Mouse (Mus musculus) spleen, postnatal 10 days (tissue): ENCODE measurements around the gene Synm.

Experiments used
- DNase-seq, 2 experiments: peaks; one replicate each; pipeline ENCODE4 v3.0.0; 2021 to 2022; ENCODE audit warnings: low spot score in 2 of 2

Gene Synm

GRCm38 (mm10) chr7:67759629-67759995 lies at the start of gene Synm:
TSS of gene Synm (minus strand) at chr7:67759742.
- peak; percentile 52 to 75 for DNase-seq

DNA sequence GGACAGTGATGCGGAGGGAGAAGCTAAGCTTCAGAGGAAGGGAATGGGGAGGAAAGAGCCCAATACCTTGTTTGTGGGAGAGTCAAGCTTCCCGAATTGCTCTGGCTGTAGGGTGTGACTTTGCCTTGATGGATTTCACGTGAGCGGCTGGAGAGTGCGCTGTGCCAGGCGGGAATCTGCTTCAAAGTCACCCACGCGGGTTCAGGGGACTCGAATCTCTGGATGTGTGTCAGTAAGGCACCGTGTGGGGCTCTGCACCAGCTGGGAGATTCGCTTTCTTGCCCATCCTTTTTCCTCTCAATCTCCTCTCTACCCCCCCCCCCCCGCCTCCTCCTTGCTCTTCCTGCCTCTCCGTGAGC lies 44.3 kb upstream of the Synm start:
- DNase-seq, result peak in 1 of 2 experiments; percentile 15

DNA sequence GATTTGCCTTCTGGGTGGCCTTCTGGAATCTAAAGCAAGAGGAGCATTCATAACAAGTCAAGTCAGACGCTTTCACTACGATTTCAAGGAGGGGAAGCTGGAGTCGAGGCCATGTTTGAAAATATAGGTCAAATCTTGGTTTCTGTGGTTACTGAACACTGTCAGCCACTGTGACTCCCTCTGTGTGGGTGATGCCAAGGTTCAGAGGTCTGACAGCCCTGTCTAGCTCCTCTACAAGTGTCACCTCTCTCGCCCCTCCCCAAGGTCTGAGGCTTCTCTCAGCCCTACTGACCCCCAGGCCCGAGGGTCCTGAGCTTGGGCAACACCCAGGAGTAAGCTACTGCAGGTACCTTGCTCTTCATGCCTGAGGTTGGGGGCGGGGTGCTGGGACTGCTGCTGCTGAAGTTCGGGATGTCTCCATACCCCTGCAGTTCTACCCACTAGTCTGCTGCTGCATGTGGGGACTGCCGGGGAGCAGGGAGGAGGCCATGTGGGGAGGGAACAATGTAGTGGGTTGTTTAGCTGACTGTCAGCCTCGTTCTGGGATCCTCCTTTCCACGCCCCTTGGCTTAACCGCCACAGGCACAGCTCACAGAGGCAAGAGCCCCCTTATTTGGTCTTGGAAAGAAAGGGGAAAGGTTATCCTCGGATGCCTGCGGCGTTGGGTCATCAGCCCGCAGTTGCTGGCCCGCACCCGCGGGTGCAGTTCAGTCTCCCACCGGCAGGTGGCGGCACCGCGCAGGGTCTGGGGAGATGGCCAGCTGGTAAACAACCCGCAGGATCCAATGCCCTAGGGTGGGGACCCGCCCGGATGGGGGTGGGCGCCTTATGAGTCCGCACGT lies 43.7 kb upstream of the Synm start:
- DNase-seq, result peak; percentile 81 to 84

- no peak for DNase-seq
Observed at GRCm38 (mm10) chr7:67801022-67801421, 41.5 kb upstream of the Synm start.

DNA sequence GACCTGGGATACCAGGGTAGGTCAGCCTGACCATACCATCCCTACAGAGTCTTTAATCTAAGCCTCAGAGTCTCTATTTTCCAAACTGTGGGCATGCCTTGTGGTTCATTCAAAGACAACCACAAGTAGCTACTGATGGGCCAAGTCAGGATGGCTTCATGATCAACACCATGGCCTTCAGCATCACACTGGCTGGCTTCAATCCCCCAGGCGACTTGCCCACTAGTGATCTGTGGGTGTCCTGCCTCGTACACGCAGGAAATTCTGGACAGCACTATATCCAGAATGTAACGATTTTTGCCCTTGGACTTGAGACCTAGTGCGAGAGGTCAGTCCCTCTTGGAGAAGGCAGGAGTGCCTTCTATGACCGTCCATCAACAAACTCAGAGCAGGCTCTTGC lies 41.0 kb upstream of the Synm start:
- no peak for DNase-seq

DNA sequence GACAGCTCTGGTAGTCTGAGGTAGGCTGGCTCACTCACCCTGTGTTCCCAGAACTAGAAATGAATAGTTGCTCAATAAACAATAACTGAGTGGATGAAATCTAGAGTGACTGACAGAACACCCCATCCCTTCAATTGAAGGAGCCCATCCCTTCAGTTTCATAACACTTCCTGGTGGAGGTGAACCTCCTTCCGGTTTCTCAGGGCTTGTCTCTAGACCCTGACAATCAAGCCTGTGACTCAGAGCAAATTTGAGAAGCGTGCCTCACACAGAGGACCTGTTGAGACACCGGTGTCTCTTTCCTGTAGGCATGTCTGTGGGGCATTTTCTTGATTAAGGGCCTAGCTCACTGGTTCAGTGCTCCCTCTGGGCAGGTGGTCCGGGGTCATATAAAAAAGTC lies 38.9 kb upstream of the Synm start:
- no peak for DNase-seq

- no peak for DNase-seq
Observed at GRCm38 (mm10) chr7:67797065-67797464, 37.5 kb upstream of the Synm start.

GRCm38 (mm10) chr7:67793449-67793848 lies 33.9 kb upstream of the Synm start:
- no peak for DNase-seq

- no peak for DNase-seq
Observed at GRCm38 (mm10) chr7:67791256-67791655, 31.7 kb upstream of the Synm start.

- peak; percentile 18 to 55 for DNase-seq
Observed at GRCm38 (mm10) chr7:67788713-67789112, 29.2 kb upstream of the Synm start.

DNA sequence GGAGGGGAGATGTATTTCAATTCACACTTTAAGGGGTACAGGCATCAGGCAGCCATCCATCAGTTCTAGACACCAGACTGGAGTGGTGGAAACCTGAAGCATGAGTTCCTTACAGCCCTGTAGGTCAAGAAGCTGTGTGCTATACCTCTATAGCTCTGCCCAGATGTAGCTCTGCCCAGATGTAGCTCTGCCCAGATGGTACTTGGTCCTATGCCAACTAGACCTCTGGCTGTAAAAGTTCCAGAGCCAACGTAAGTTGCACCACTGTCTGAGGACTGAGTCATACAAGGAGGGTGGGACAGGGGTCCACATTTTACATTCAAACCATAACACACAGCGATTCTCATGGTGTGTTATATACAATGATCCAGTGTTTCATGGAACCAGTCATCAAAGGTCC lies 28.3 kb upstream of the Synm start:
- DNase-seq, result no peak

GRCm38 (mm10) chr7:67776636-67777305 lies 17.2 kb upstream of the Synm start:
- no peak for DNase-seq

DNA sequence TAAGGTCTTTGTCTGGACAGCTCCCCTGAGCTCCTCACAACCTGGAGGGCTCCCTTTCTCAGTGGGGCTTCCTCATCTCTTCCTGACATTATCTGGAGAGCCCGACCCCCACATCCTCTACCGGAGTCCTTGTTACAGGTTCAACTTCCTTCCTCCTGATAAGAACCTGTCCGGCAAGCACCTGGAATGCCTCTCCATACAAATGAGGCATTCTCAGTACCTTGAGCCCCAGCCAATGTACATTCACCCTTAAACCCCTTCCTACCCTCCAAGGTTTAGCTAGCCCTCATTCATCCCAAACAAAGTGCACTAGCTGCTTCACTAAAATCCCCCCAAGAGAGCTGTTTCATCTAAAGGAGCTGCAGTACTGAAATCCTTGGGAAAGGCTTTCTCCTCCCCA lies 16.1 kb upstream of the Synm start:
- DNase-seq, result no peak

GRCm38 (mm10) chr7:67772231-67772630 lies 12.7 kb upstream of the Synm start:
- no peak for DNase-seq

DNA sequence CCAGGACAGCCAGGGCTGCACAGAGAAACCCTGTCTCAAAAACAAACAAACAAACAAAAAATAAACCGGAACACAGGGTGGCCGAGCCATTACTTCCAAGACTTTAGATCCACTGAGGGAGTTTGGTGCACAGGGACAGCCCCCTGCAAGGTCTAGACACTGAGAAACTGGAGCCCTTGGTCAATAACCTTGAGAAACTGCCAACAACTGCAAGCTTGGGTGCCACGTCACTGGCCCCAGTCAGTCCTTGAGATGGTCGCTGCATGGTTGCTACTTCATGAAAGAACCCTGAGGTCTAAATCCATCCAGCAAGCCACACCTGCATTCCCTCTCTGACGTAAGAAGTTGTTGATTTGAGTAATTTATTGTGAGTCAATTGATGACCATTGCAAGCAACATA lies 9.9 kb upstream of the Synm start:
- no peak for DNase-seq

DNA sequence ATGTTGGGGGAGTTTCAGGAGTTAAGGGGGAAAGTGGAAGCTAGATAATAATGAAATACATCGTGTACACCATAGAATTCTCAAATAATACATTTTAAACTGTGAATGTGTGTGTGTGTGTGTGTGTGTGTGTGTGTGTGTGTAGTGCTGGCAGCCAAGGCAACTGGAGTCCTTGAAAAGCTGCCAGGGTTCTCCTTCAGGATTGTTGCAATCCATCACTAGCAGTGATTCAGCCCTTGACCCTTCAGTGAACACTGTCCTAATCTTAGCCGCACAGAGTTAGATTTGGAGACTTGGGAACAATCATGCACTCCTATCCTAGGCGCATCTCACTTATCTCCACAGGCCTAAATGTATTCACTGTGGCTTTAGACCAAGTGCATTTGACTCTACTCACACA lies 8.6 kb upstream of the Synm start:
- DNase-seq, result no peak

DNA sequence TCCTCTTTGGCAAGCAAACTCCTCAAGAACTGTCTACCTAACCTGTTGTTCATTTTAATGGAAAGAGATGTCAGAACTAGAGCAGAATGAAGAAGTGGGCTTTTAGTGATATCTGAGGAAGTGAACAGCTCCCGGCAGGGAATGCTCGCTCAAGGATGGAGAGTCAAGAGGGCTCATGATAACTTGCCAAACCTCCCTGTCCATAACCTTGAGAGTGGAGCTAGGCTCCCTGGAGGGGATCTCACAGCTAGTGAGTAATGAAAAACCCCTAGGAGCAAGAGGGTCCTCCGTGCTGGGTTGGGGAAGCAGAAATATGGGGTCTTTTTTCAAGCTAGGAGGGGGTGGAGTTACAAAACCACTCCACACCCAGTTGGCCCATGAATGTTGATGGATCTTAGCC lies 4.1 kb upstream of the Synm start:
- no peak for DNase-seq

DNA sequence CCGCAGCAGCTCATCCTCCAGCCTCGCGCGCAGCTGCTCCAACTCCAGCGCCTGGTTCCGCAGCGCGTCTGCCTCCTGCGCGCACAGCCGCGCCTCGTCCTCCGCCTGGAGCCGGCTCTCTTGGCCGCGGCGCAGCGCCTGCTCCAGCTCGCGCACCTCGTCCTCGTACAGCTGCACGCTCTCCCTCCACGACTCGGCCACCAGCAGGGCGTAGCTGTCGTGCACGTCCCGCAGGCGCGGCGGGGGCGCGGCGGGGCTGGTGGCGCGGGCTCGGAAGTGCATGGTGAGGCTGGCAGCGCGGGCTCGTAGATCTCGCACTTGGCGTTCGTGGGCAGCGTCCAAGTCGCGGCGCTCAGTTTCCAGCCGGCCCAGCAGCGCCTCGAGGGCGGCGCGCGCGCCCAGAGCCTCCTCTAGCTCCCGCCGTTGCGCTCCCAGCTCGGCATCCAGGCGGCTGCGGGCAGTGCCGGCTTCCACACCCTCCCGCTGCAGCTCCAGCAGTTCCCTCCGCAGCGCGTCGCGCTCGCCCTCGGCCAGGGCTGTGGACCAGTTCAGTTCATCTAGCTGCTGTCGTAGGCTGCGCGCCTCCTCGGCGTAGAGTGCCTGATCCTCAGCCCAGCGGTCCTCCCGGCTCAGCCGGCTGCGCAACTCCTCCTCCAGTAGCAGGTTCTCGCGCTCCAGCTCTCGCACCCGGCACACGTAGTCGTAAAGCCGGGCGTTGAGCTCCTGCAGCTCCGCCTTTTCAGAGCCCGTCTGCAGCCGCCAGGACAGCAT lies 499 bp downstream of the Synm start:
- peak; percentile 5 to 16 for DNase-seq

- DNase-seq, result no peak
Observed at GRCm38 (mm10) chr7:67758506-67758857, 1.1 kb downstream of the Synm start.

GRCm38 (mm10) chr7:67756636-67757035 lies 2.9 kb downstream of the Synm start:
- DNase-seq, result no peak

DNA sequence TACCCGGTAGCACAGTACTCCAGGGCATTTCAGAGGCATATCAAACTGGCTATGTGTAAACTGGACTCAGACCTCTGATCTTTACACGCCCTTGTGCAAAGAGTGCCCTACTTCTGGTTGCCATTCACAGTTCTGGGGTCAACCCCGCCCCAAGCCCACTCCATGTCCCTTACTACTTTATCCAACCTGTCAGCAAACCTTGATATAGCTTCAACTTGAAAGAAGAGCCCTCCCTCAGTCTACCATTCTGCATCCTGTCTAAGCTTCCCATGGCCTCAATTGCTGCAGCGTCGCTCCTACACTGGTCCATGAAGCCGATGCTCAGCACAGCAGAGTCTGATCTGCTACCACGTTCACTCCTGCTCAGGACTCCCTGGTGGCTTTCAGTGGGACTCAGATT lies 4.2 kb downstream of the Synm start:
- DNase-seq, result no peak

- DNase-seq, result no peak
Observed at GRCm38 (mm10) chr7:67754606-67755005, 4.9 kb downstream of the Synm start.
